In the genomic region with DNA sequence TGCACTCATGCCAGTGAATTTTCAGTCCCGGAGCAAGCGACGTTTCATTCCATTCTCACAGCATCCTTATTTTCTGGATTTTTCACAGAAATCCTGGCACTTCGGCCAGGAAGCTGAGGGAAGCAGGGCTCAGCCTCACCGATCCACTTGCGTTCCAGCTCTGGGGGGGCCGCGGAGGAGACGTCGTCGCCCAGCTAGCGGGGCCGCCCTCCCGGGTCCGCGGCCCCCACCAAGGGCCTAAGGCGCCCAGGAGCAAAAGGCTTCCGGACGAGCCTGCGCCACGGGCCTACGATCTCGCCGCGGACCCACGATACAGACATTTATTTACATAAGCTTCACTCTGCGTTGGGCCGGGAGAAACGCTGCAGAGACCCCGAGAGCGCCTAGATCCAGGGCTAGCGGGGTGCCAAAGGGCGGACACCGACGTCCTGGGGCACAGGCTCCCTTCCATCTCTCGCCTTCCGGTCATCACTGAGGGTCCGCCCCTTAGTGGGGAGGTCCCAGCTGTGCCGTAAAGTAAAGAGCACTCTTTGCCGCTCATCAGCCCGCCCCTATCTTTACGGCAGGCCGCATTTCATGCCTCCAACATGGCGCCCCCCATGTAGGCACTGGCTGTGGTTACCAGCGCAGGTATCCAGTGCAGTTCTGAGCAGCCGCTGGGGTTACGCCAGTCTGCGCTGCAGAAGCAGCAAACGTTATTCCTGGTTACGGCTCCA, we compare ENCODE assay signal across 8 mouse cellular contexts. TPM values are rescaled to one million over a fixed set of nuclear protein-coding genes. Genes with fewer than 3 reads are reported as not detected.
DNase-seq lines count a peak whose midpoint lies in the region; ATAC-seq and TF ChIP-seq lines count a peak whose summit lies in the region.

A gene (plus strand): TSS at position 577 of the 716 bp plus-strand sequence.

- 0 out of 2 replicates have a peak, but pooled peaks have one; percentile 12 for TF ChIP-seq CTCF in bone marrow, adult 2 months (IDR thresholded peaks at IDR 0.05; ENCODE audit: control insufficient read depth, insufficient read depth, low read length)

- no peaks in the 10 kb centered on the region for H3K36me3 ChIP-seq in embryonic facial prominence, embryonic 15.5 days
- H3K36me3 ChIP-seq in heart, embryonic 10.5 days: no peaks in the 10 kb centered on the region
- H3K36me3 ChIP-seq in kidney, embryonic 15.5 days: no peaks in the 10 kb centered on the region

- peaks cover 1% of the 10 kb centered on the region; the same call in 1 of the 2 replicates for H3K4me1 ChIP-seq in bone marrow, adult 2 months (ENCODE audit: control insufficient read depth, insufficient read depth, low read length)
- H3K4me1 ChIP-seq in embryonic facial prominence, embryonic 15.5 days: peaks cover 10% of the 10 kb centered on the region
- H3K4me1 ChIP-seq in heart, embryonic 10.5 days: peaks cover 3% of the 10 kb centered on the region; the same call in 1 of the 2 replicates
- H3K4me1 ChIP-seq in kidney, embryonic 15.5 days: peaks cover 11% of the 10 kb centered on the region; the same call in 1 of the 2 replicates

- H3K9ac ChIP-seq in embryonic facial prominence, embryonic 15.5 days: peak within 1 kb of the TSS; percentile 88
- H3K9ac ChIP-seq in kidney, embryonic 15.5 days: peak within 1 kb of the TSS; percentile 96

- peak within 1 kb of the TSS; percentile 91 for H3K4me2 ChIP-seq in embryonic facial prominence, embryonic 15.5 days (replicated peaks)
- peak within 1 kb of the TSS; percentile 89 for H3K4me2 ChIP-seq in kidney, embryonic 15.5 days

- peak; percentile 96 for ATAC-seq in embryonic facial prominence, embryonic 15.5 days (ENCODE audit: insufficient number of reproducible peaks, low FRiP score, low TSS enrichment, low read depth)
- ATAC-seq in kidney, embryonic 15.5 days (replicated peaks; ENCODE audit: low FRiP score): peak; percentile 99
- ATAC-seq in monocyte, adult 5-6 weeks (replicated peaks; ENCODE audit: insufficient number of reproducible peaks, low FRiP score, low TSS enrichment, poor library complexity, severe bottlenecking): peak; percentile 100

- under 1% methylated on average over 50 of the region's 50 CpGs for WGBS in bone marrow, adult 2 months
- under 1% methylated on average over 50 of the region's 50 CpGs for WGBS in embryonic facial prominence, embryonic 15.5 days
- WGBS in heart, embryonic 10.5 days: under 1% methylated on average over 50 of the region's 50 CpGs
- under 1% methylated on average over 50 of the region's 50 CpGs for WGBS in kidney, embryonic 15.5 days

- H3K27me3 ChIP-seq in embryonic facial prominence, embryonic 15.5 days: no peaks in the 10 kb centered on the region
- no peaks in the 10 kb centered on the region for H3K27me3 ChIP-seq in heart, embryonic 10.5 days (ENCODE audit: insufficient read depth, poor library complexity, severe bottlenecking)
- H3K27me3 ChIP-seq in kidney, embryonic 15.5 days: no peaks in the 10 kb centered on the region

- DNase-seq in 416B (ENCODE audit: low read depth) (peak; percentile 97), liver (peak; percentile 95)
- DNase-seq in heart, embryonic 10.5 days (ENCODE audit: low spot score): peak; percentile 98
- DNase-seq in spleen, postnatal 4 days (ENCODE audit: low spot score in 2 of 2): peak; percentile 92 to 94

- peak within 1 kb of the TSS; percentile 90 for H3K4me3 ChIP-seq in bone marrow, adult 2 months (replicated peaks; ENCODE audit: control insufficient read depth, low read depth, low read length)
- H3K4me3 ChIP-seq in embryonic facial prominence, embryonic 15.5 days (replicated peaks): peak within 1 kb of the TSS; percentile 89
- H3K4me3 ChIP-seq in heart, embryonic 10.5 days: peak within 1 kb of the TSS; percentile 87
- peak within 1 kb of the TSS; percentile 94 for H3K4me3 ChIP-seq in kidney, embryonic 15.5 days (replicated peaks)

- peak; percentile 99 for TF ChIP-seq POLR2A in bone marrow, adult 2 months (IDR thresholded peaks at IDR 0.05; ENCODE audit: borderline replicate concordance, control insufficient read depth, low read depth, low read length)

- H3K9me3 ChIP-seq in embryonic facial prominence, embryonic 15.5 days (replicated peaks): no peaks in the 10 kb centered on the region
- H3K9me3 ChIP-seq in heart, embryonic 10.5 days: no peaks in the 10 kb centered on the region
- no peaks in the 10 kb centered on the region for H3K9me3 ChIP-seq in kidney, embryonic 15.5 days (replicated peaks)

- H3K27ac ChIP-seq in bone marrow, adult 2 months (ENCODE audit: control insufficient read depth, insufficient read depth, low read depth, low read length, poor library complexity): peak within 1 kb of the TSS; percentile 91
- H3K27ac ChIP-seq in embryonic facial prominence, embryonic 15.5 days (replicated peaks): peak within 1 kb of the TSS; percentile 91
- H3K27ac ChIP-seq in heart, embryonic 10.5 days: peak within 1 kb of the TSS; percentile 97
- H3K27ac ChIP-seq in kidney, embryonic 15.5 days: peak within 1 kb of the TSS; percentile 95

RNA-seq across cellular contexts. Expression of the gene that starts here (rescaled TPM):
- 2.3 and 10.9 TPM in 2 replicates for polyA plus RNA-seq in bone marrow, adult 2 months (2011; ENCODE audit: insufficient read depth, insufficient read length, low replicate concordance, missing spikeins)
- polyA plus RNA-seq in embryonic facial prominence, embryonic 15.5 days (2015; fragmentation: Nextera tagmentation; extraction: Ambion mirVana): 10.2 and 11.2 TPM in 2 replicates
- polyA plus RNA-seq in heart, embryonic 10.5 days (2016; fragmentation: Nextera tagmentation; extraction: Ambion mirVana): 11.7 and 13.0 TPM in 2 replicates
- polyA plus RNA-seq in kidney, embryonic 15.5 days (2015; fragmentation: Nextera tagmentation; extraction: Ambion mirVana): 14.5 and 15.3 TPM in 2 replicates
- total RNA-seq in monocyte, adult 5-6 weeks (2017): 4.7 to 13.1 TPM (median 6.2 TPM) in 3 replicates

Comparison
In these comparisons a context has a peak if more than half of its experiments do, and no peak if none do; other contexts are left out.
1. Peak in every context shown above with its lines: DNase-seq, ATAC-seq, H3K4me3 ChIP-seq and H3K27ac ChIP-seq.